Mouse (Mus musculus) kidney, adult 2 months (tissue): ENCODE measurements around the gene Nkx2-3.

ENCODE experiments used
- CTCF ChIP-seq: fragments of 200-500 bp; conservative IDR thresholded peaks from 2 replicates; pipeline ENCODE4 v1.5.1; 2011; ENCODE audit warnings: low read depth, mild to moderate bottlenecking, control low read depth, low read length, moderate library complexity, mixed read lengths; ENCODE audit not compliant: insufficient read depth, insufficient read length
- POLR2A ChIP-seq: fragments of 200-500 bp; IDR thresholded peaks from one replicate; pipeline ENCODE4 v1.6.1; 2011; ENCODE audit warnings: low read depth, low read length, control low read depth

DNA sequence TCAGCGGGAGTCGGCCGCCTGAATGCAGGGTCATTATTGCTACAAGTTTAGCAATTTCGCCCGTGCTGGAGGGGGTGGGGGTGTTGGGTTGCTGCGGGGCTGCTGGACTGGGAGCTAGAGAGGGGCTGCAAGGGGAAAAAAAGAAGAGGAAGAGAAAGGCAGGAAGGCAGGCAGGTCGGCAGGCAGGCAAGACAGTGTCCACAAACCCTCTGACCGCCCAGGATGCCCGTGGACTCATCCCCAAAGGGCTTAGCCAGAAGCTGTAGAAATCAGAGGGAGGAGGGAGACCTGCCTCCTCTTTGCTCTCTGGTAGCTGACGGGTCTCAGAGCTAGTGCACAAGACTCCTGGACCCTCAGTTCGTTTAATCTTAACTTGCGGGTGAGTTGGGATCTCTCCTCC lies 4.8 kb downstream of the Nkx2-3 start:
- no peak for TF ChIP-seq POLR2A
- TF ChIP-seq CTCF = no peak
